Mouse (Mus musculus) retina, embryonic 14.5 days (tissue): ENCODE results near the gene Sfmbt1.
A peak's percentile ranks its signal among the peaks of the same experiment; 100 is the strongest.
"Not testable (repeated sequence)": the region's sequence is repeated elsewhere in the genome, so short reads cannot be mapped to it uniquely, and the experiment has no call there.

Experiments
- DNase-seq: peaks from one replicate; pipeline ENCODE4 v3.0.0-alpha.2; 2015; ENCODE audit warnings: low spot score

The Sfmbt1 gene

GRCm38 (mm10) chr14:30716953-30717285 lies 2.3 kb downstream of the Sfmbt1 start:
- peak; percentile 31 for DNase-seq

- DNase-seq, result not testable (repeated sequence)
Observed at GRCm38 (mm10) chr14:30718696-30719095, 4.0 kb downstream of the Sfmbt1 start.

- no peak for DNase-seq
Observed at GRCm38 (mm10) chr14:30719514-30719913, 4.9 kb downstream of the Sfmbt1 start.

GRCm38 (mm10) chr14:30721850-30722249 lies 7.2 kb downstream of the Sfmbt1 start:
- DNase-seq, result no peak

- DNase-seq, result no peak
Observed at GRCm38 (mm10) chr14:30722406-30722805, 7.8 kb downstream of the Sfmbt1 start.

GRCm38 (mm10) chr14:30731896-30732295 lies 17.2 kb downstream of the Sfmbt1 start:
- DNase-seq, result no peak

GRCm38 (mm10) chr14:30734665-30735064 lies 20.0 kb downstream of the Sfmbt1 start:
- DNase-seq, result no peak

GRCm38 (mm10) chr14:30735810-30736209 lies 21.2 kb downstream of the Sfmbt1 start:
- DNase-seq, result no peak

GRCm38 (mm10) chr14:30736413-30736812 lies 21.8 kb downstream of the Sfmbt1 start:
- no peak for DNase-seq

GRCm38 (mm10) chr14:30743891-30744290 lies 29.2 kb downstream of the Sfmbt1 start:
- no peak for DNase-seq

- no peak for DNase-seq
Observed at GRCm38 (mm10) chr14:30746160-30746559, 31.5 kb downstream of the Sfmbt1 start.

GRCm38 (mm10) chr14:30757239-30757638 lies 42.6 kb downstream of the Sfmbt1 start:
- DNase-seq, result no peak

GRCm38 (mm10) chr14:30761211-30761610 lies 46.6 kb downstream of the Sfmbt1 start:
- no peak for DNase-seq

- no peak for DNase-seq
Observed at GRCm38 (mm10) chr14:30762131-30762903, 47.7 kb downstream of the Sfmbt1 start.

- no peak for DNase-seq
Observed at GRCm38 (mm10) chr14:30762904-30763568, 48.4 kb downstream of the Sfmbt1 start.

GRCm38 (mm10) chr14:30784614-30785013 lies 70.0 kb downstream of the Sfmbt1 start:
- no peak for DNase-seq

- no peak for DNase-seq
Observed at GRCm38 (mm10) chr14:30789471-30789870, 74.8 kb downstream of the Sfmbt1 start.

- DNase-seq, result no peak
Observed at GRCm38 (mm10) chr14:30792871-30793270, 78.2 kb downstream of the Sfmbt1 start.

- no peak for DNase-seq
Observed at GRCm38 (mm10) chr14:30801756-30802155, 87.1 kb downstream of the Sfmbt1 start.

GRCm38 (mm10) chr14:30821136-30821535 lies 106.5 kb downstream of the Sfmbt1 start:
- DNase-seq, result no peak

GRCm38 (mm10) chr14:30824456-30824995 lies 109.9 kb downstream of the Sfmbt1 start:
- DNase-seq, result no peak

GRCm38 (mm10) chr14:30825021-30825475 lies 110.4 kb downstream of the Sfmbt1 start:
- DNase-seq, result no peak

- DNase-seq, result peak; percentile 83
Observed at GRCm38 (mm10) chr14:30825476-30826131, 111.0 kb downstream of the Sfmbt1 start, which contains the start of gene Tmem110. Gene Tmem110 (plus strand): TSS chr14:30825590.
